In the genomic region with DNA sequence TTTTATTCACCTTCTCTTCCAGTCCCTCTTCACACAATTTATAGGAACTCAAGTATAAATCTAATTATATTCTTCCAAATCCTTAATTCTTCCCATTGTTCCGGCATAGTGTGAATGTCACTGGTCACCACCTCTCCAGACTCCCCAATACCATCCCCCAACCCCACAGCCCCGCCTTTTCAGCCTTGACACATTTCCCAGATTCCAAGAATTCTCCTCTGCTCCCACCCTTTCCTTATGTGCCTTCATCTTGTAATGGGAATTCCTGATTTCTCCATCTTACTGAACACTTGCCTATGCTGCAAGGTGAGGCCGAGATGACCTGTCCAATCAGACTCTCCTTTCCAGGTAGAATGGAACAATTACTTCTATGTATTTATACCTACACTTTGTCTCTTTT, we compare ENCODE assay signal across 29 mouse cellular contexts. TPM values are rescaled to one million over a fixed set of nuclear protein-coding genes. Genes with fewer than 3 reads are reported as not detected.
"Had no signal": no experiment of that assay in that cellular context is flagged by ENCODE, and none has a peak within 500 bp of the region (broad histone marks: within the 10 kb centered on the region; RNA-seq: fewer than 3 reads in every experiment).

No protein-coding gene starts in this region.

- H3K27me3 ChIP-seq: hindbrain, embryonic 12.5 days; intestine, embryonic 15.5 days; limb, embryonic 13.5 days; limb, embryonic 15.5 days; liver, embryonic 12.5 days had no signal

- H3K4me2 ChIP-seq: heart, embryonic 11.5 days; hindbrain, embryonic 12.5 days; hindbrain, embryonic 14.5 days; intestine, embryonic 15.5 days; limb, embryonic 13.5 days; limb, embryonic 15.5 days; liver, embryonic 12.5 days had no signal

- DNase-seq: gastrocnemius, adult 2 months; gastrocnemius, postnatal 10 days; gastrocnemius, postnatal 25 days; heart, adult 2 months; heart, postnatal 10 days; heart, postnatal 4 days; kidney, adult 18-20 months; kidney, adult 8-10 months; kidney, postnatal 10 days; kidney, postnatal 25 days; kidney, postnatal 4 days; layer of hippocampus, adult 9-11 months; layer of hippocampus, postnatal 36 days; left cerebral cortex, postnatal 4 days had no signal

- H3K4me3 ChIP-seq: gastrocnemius, adult 2 months; heart, adult 2 months; hindbrain, embryonic 10.5 days; hindbrain, embryonic 12.5 days; intestine, embryonic 15.5 days; layer of hippocampus, adult 2 months; limb, embryonic 13.5 days; limb, embryonic 15.5 days; liver, embryonic 12.5 days had no signal

- H3K4me1 ChIP-seq: hindbrain, embryonic 12.5 days; intestine, embryonic 15.5 days; limb, embryonic 13.5 days; liver, embryonic 12.5 days had no signal

- H3K9ac ChIP-seq: hindbrain, embryonic 12.5 days; hindbrain, embryonic 14.5 days; intestine, embryonic 15.5 days; limb, embryonic 13.5 days; limb, embryonic 15.5 days; liver, embryonic 12.5 days; liver, embryonic 14.5 days had no signal

- H3K9me3 ChIP-seq: hindbrain, embryonic 10.5 days; hindbrain, embryonic 12.5 days; intestine, embryonic 15.5 days; limb, embryonic 13.5 days; limb, embryonic 15.5 days; liver, embryonic 12.5 days had no signal

- H3K27ac ChIP-seq: gastrocnemius, adult 2 months; heart, adult 2 months; hindbrain, embryonic 10.5 days; hindbrain, embryonic 12.5 days; hindbrain, embryonic 14.5 days; intestine, embryonic 15.5 days; layer of hippocampus, adult 2 months; limb, embryonic 13.5 days; limb, embryonic 15.5 days; liver, embryonic 12.5 days; liver, embryonic 14.5 days had no signal

- H3K36me3 ChIP-seq: hindbrain, embryonic 10.5 days; hindbrain, embryonic 12.5 days; intestine, embryonic 15.5 days; limb, embryonic 13.5 days; limb, embryonic 15.5 days; liver, embryonic 12.5 days had no signal

- ATAC-seq: hindbrain, embryonic 16.5 days; inflammation-experienced regulatory T-cells, adult 6 months; intestine, embryonic 15.5 days; intestine, postnatal 0 days; liver, embryonic 12.5 days had no signal

RNA-seq across cellular contexts. Expression of a gene that starts 17.1 kb away (rescaled TPM):
- total RNA-seq: granulocyte monocyte progenitor cell, adult 5-6 weeks; layer of hippocampus, postnatal 14 days had no signal
- polyA plus RNA-seq: hindbrain, embryonic 10.5 days had no signal

RNA-seq across cellular contexts. Expression of a gene that starts 23.5 kb away (rescaled TPM):
- total RNA-seq: granulocyte monocyte progenitor cell, adult 5-6 weeks had no signal
